Mouse (Mus musculus): ENCODE data around the gene Gm17428. TPM values are rescaled to one million over a fixed set of nuclear protein-coding genes. Genes with fewer than 3 reads are reported as not detected.

The Gm17428 gene
- polyA plus RNA-seq, 1 experiment: not detected

GRCm38 (mm10) chr14:54937361-54938182, 39.2 kb upstream of the Gm17428 start:
- Histone ChIP-seq H3K4me1 (ENCODE audit: control insufficient read depth, insufficient read depth, low read length) (no peaks in the 10 kb centered on the region), H3K27ac (ENCODE audit: control insufficient read depth, insufficient read depth, low read depth, low read length, poor library complexity) (no peak overlapping the region)

GRCm38 (mm10) chr14:54938431-54939219, 38.1 kb upstream of the Gm17428 start:
- no peak for TF ChIP-seq CTCF (IDR thresholded peaks at IDR 0.05; ENCODE audit: control insufficient read depth, insufficient read depth, low read length)
- no peak for TF ChIP-seq POLR2A (IDR thresholded peaks at IDR 0.05; ENCODE audit: borderline replicate concordance, control insufficient read depth, low read depth, low read length)
- Histone ChIP-seq H3K27ac (ENCODE audit: control insufficient read depth, insufficient read depth, low read depth, low read length, poor library complexity) (no peak overlapping the region), H3K4me1 (ENCODE audit: control insufficient read depth, insufficient read depth, low read length) (no peaks in the 10 kb centered on the region), H3K4me3 (replicated peaks; ENCODE audit: control insufficient read depth, low read depth, low read length) (no peak overlapping the region)
- WGBS: 78% methylated on average over 15 of the region's 15 CpGs

More at GRCm38 (mm10) chr14:54937361-54938182, 39.2 kb upstream of the Gm17428 start:
- no peak for TF ChIP-seq CTCF (IDR thresholded peaks at IDR 0.05; ENCODE audit: control insufficient read depth, insufficient read depth, low read length)
- WGBS: 82% methylated on average over 16 of the region's 16 CpGs
- H3K4me3 ChIP-seq (replicated peaks; ENCODE audit: control insufficient read depth, low read depth, low read length): no peak overlapping the region

- TF ChIP-seq CTCF (IDR thresholded peaks at IDR 0.05; ENCODE audit: control insufficient read depth, insufficient read depth, low read length): peak; percentile 75
- no peak for TF ChIP-seq POLR2A (IDR thresholded peaks at IDR 0.05; ENCODE audit: borderline replicate concordance, control insufficient read depth, low read depth, low read length)
- 44% methylated on average over 12 of the region's 12 CpGs for WGBS
- H3K4me1 ChIP-seq (ENCODE audit: control insufficient read depth, insufficient read depth, low read length): no peaks in the 10 kb centered on the region
- H3K4me3 ChIP-seq (replicated peaks; ENCODE audit: control insufficient read depth, low read depth, low read length): no peak overlapping the region
- no peak overlapping the region for H3K27ac ChIP-seq (ENCODE audit: control insufficient read depth, insufficient read depth, low read depth, low read length, poor library complexity)
These were observed 37.1 kb upstream of the Gm17428 start for GRCm38 (mm10) chr14:54939434-54940175.

- 70% methylated on average over 3 of the region's 3 CpGs for WGBS
- no peak for TF ChIP-seq CTCF (IDR thresholded peaks at IDR 0.05; ENCODE audit: control insufficient read depth, insufficient read depth, low read length)
- no peak for TF ChIP-seq POLR2A (IDR thresholded peaks at IDR 0.05; ENCODE audit: borderline replicate concordance, control insufficient read depth, low read depth, low read length)
- H3K4me1 ChIP-seq (ENCODE audit: control insufficient read depth, insufficient read depth, low read length): no peaks in the 10 kb centered on the region
These were observed 36.6 kb upstream of the Gm17428 start for GRCm38 (mm10) chr14:54940176-54940530.

GRCm38 (mm10) chr14:54941024-54941978, 35.4 kb upstream of the Gm17428 start:
- no peak overlapping the region for H3K4me3 ChIP-seq (replicated peaks; ENCODE audit: control insufficient read depth, low read depth, low read length)
- TF ChIP-seq POLR2A (IDR thresholded peaks at IDR 0.05; ENCODE audit: borderline replicate concordance, control insufficient read depth, low read depth, low read length): no peak
- TF ChIP-seq CTCF (IDR thresholded peaks at IDR 0.05; ENCODE audit: control insufficient read depth, insufficient read depth, low read length): no peak
- H3K4me1 ChIP-seq (ENCODE audit: control insufficient read depth, insufficient read depth, low read length): no peaks in the 10 kb centered on the region
- no peak overlapping the region for H3K27ac ChIP-seq (ENCODE audit: control insufficient read depth, insufficient read depth, low read depth, low read length, poor library complexity)
- WGBS: 56% methylated on average over 13 of the region's 13 CpGs

More at GRCm38 (mm10) chr14:54940176-54940530, 36.6 kb upstream of the Gm17428 start:
- Histone ChIP-seq H3K27ac (ENCODE audit: control insufficient read depth, insufficient read depth, low read depth, low read length, poor library complexity) (no peak overlapping the region), H3K4me3 (replicated peaks; ENCODE audit: control insufficient read depth, low read depth, low read length) (no peak overlapping the region)

- no peak overlapping the region for H3K27ac ChIP-seq (ENCODE audit: control insufficient read depth, insufficient read depth, low read depth, low read length, poor library complexity)
- 88% methylated on average over 8 of the region's 8 CpGs for WGBS
- TF ChIP-seq CTCF (IDR thresholded peaks at IDR 0.05; ENCODE audit: control insufficient read depth, insufficient read depth, low read length) (no peak), POLR2A (IDR thresholded peaks at IDR 0.05; ENCODE audit: borderline replicate concordance, control insufficient read depth, low read depth, low read length) (no peak)
- no peak overlapping the region for H3K4me3 ChIP-seq (replicated peaks; ENCODE audit: control insufficient read depth, low read depth, low read length)
- no peaks in the 10 kb centered on the region for H3K4me1 ChIP-seq (ENCODE audit: control insufficient read depth, insufficient read depth, low read length)
These were observed 34.3 kb upstream of the Gm17428 start for GRCm38 (mm10) chr14:54942479-54942878.

GRCm38 (mm10) chr14:54943971-54944370, 32.8 kb upstream of the Gm17428 start:
- H3K4me1 ChIP-seq (ENCODE audit: control insufficient read depth, insufficient read depth, low read length): no peaks in the 10 kb centered on the region
- no peak overlapping the region for H3K27ac ChIP-seq (ENCODE audit: control insufficient read depth, insufficient read depth, low read depth, low read length, poor library complexity)
- TF ChIP-seq POLR2A (IDR thresholded peaks at IDR 0.05; ENCODE audit: borderline replicate concordance, control insufficient read depth, low read depth, low read length): no peak
- no peak for TF ChIP-seq CTCF (IDR thresholded peaks at IDR 0.05; ENCODE audit: control insufficient read depth, insufficient read depth, low read length)
- H3K4me3 ChIP-seq (replicated peaks; ENCODE audit: control insufficient read depth, low read depth, low read length): no peak overlapping the region
- WGBS: 88% methylated on average over 7 of the region's 7 CpGs
